Mouse (Mus musculus) kidney, postnatal 0 days (tissue): ENCODE measurements around the gene Slc27a5. TPM values are rescaled to one million over a fixed set of nuclear protein-coding genes. Genes with fewer than 3 reads are reported as not detected.

Experiments used
- ATAC-seq: fragments of 200-750 bp; cut with Nextera tagmentation; replicated peaks from 2 replicates; pipeline ENCODE4 v1.8.0; 2017; ENCODE audit warnings: low read depth, moderate number of reproducible peaks, moderate TSS enrichment, moderate library complexity; ENCODE audit not compliant: low FRiP score
- DNase-seq: peaks from one replicate; pipeline ENCODE4 v3.0.0-alpha.2; 2016; ENCODE audit warnings: low spot score
- H3K27ac ChIP-seq: fragments of 300-500 bp; sonication (generic); 2 replicates; pipeline ENCODE4 v1.5.1; 2014; ENCODE audit warnings: mild to moderate bottlenecking
- H3K27me3 ChIP-seq: fragments of 300-500 bp; sonication (generic); 2 replicates; pipeline ENCODE4 v1.6.1; 2014; ENCODE audit warnings: low read length, mixed read lengths; ENCODE audit not compliant: insufficient read depth
- H3K36me3 ChIP-seq: fragments of 300-500 bp; sonication (generic); 2 replicates; pipeline ENCODE4 v1.6.1; 2014; ENCODE audit warnings: low read length, mixed read lengths; ENCODE audit not compliant: insufficient read depth
- H3K4me1 ChIP-seq: fragments of 300-500 bp; sonication (generic); replicated peaks from 2 replicates; pipeline ENCODE4 v1.6.1; 2014; ENCODE audit warnings: antibody characterized with exemption, low read length, mixed read lengths; ENCODE audit not compliant: insufficient read depth
- H3K4me2 ChIP-seq: fragments of 300-500 bp; sonication (generic); 2 replicates; pipeline ENCODE4 v1.6.1; 2014; ENCODE audit warnings: mild to moderate bottlenecking, low read length, moderate library complexity, mixed read lengths
- H3K4me3 ChIP-seq: fragments of 300-500 bp; sonication (generic); replicated peaks from 2 replicates; pipeline ENCODE4 v1.5.1; 2014; ENCODE audit warnings: low read depth, low read length
- H3K9ac ChIP-seq: fragments of 300-500 bp; sonication (generic); 2 replicates; pipeline ENCODE4 v1.6.1; 2014; ENCODE audit warnings: low read depth, low read length
- H3K9me3 ChIP-seq: fragments of 300-500 bp; sonication (generic); replicated peaks from 2 replicates; pipeline ENCODE4 v1.6.1; 2016; ENCODE audit warnings: low read length, inconsistent platforms, mixed read lengths
- CTCF ChIP-seq: IDR thresholded peaks from 2 replicates; pipeline ENCODE4 v1.5.1; 2016; ENCODE audit warnings: antibody characterized with exemption, low read depth, mild to moderate bottlenecking, moderate library complexity
- WGBS: fragments of 180-500 bp; shearing (Covaris S2); extraction: QIAGEN DNeasy Blood & Tissue Kit; methylation state at CpG from one replicate; pipeline ENCODE4 v1.1.7; 2014; 5-methylcytosine and 5-hydroxymethylcytosine counted together
- polyA plus RNA-seq: library from polyadenylated mRNA; unstranded; fragments of >200 nt; fragmentation: Nextera tagmentation; extraction: Ambion mirVana; gene quantifications from 2 replicates; pipeline ENCODE4 v1.2.1, GENCODE M21; 2015

Slc27a5 gene
- polyA plus RNA-seq, 1 experiment from 2014 or later = 0.07 TPM

DNA sequence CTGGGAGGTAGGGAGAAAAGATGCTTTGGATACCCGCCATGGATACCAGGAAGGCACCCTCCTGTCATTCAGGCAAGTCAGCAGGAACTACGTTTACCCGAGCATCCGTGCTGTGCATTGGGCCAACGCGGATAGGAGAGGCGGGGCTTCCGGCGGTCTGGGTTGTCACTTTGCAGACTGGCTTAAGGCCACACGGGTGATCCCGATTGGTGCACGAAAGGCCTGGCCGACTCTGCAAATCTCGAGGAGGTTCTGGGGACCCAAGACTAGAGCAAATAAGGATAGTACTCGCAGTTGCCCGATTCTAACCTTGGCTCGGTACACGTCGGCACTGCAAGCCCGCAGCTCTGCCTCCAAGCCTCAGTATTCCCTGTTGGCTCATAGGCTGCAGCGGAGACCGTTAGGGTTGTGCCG lies 32.3 kb downstream of the Slc27a5 start, which contains the start of gene Zfp324:
Zfp324 (plus strand) TSS at position 161 of the 414 bp plus-strand sequence.
- Histone ChIP-seq H3K4me3 (peak within 1 kb of the TSS; percentile 92), H3K9me3 (no peaks in the 10 kb centered on the region), H3K4me2 (peak within 1 kb of the TSS; percentile 99), H3K27ac (peak within 1 kb of the TSS; percentile 87), H3K4me1 (peaks cover 17% of the 10 kb centered on the region), H3K27me3 (no peaks in the 10 kb centered on the region), H3K9ac (peak within 1 kb of the TSS; percentile 88), H3K36me3 (peaks cover 5% of the 10 kb centered on the region; the same call in 1 of the 2 replicates)
- ATAC-seq = peak; percentile 90
- no peak for TF ChIP-seq CTCF
- under 1% methylated on average over 23 of the region's 23 CpGs for WGBS
- DNase-seq = peak; percentile 90

DNA sequence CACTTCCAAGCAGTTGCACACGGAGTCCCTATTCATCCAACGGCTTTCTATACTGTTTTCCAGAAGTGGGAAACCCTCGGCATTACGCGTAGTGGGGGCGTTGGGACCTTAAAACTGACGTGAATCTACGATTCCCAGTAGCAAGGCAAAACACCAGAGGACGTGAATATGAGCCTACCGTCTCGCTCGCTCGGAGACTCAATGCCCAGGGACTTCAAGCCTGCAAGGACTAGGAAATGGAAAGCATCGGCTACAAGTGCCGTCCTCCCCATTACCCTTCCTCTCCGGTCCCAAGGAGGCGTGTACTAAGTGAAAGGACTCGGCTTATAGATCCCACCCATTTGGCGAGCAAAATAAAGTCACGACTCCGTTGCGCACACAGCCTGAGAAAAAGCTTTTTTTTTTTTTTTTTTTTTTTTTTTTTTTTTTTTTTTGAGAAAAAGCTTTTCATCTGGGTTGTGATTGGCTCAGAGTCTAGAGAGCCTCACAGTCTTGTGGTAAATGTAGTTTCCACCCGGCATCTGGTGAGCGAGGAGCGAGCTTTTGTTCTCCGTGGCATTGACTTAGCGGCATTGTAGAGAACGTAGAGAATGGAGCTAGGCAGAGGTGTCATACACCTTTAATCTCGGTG lies 36.4 kb downstream of the Slc27a5 start:
- Histone ChIP-seq H3K36me3 (no peaks in the 10 kb centered on the region), H3K9ac (peak overlapping the region; percentile 60), H3K27ac (peak overlapping the region; percentile 85), H3K4me2 (peak overlapping the region; percentile 81), H3K27me3 (no peaks in the 10 kb centered on the region), H3K4me1 (peaks cover 12% of the 10 kb centered on the region), H3K9me3 (no peaks in the 10 kb centered on the region), H3K4me3 (peak overlapping the region; percentile 53)
- ATAC-seq = peak; percentile 61
- 2% methylated on average over 29 of the region's 29 CpGs for WGBS
- peak; percentile 93 for DNase-seq
- no peak for TF ChIP-seq CTCF

DNA sequence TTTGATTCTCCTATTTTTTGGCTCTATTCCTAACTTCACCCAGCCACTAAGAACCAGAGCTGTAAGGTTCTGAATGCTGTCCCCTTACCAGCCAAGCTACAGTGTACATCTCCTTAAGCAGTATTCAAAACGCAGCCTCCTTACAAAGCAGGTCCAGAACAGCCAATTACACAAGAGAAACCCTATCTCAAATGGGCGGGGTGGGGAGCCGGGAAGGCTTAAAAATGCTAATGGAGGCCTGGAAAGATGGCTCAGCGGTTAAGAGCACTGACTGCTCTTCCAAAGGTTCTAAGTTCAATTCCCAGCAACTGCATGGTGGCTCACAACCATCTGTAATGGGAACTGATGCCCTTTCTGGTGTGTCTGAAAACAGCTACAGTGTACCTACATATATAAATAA lies 38.3 kb downstream of the Slc27a5 start:
- ATAC-seq = no peak
- TF ChIP-seq CTCF = no peak
- no peak for DNase-seq
- H3K9ac ChIP-seq = no peak overlapping the region
- H3K27me3 ChIP-seq = no peaks in the 10 kb centered on the region
- 25% methylated on average over 4 of the region's 4 CpGs for WGBS
- H3K4me1 ChIP-seq = peaks cover 4% of the 10 kb centered on the region
- H3K27ac ChIP-seq = no peak overlapping the region
- H3K36me3 ChIP-seq = no peaks in the 10 kb centered on the region
- H3K4me3 ChIP-seq = no peak overlapping the region
- H3K4me2 ChIP-seq = no peak overlapping the region
- H3K9me3 ChIP-seq = no peaks in the 10 kb centered on the region

DNA sequence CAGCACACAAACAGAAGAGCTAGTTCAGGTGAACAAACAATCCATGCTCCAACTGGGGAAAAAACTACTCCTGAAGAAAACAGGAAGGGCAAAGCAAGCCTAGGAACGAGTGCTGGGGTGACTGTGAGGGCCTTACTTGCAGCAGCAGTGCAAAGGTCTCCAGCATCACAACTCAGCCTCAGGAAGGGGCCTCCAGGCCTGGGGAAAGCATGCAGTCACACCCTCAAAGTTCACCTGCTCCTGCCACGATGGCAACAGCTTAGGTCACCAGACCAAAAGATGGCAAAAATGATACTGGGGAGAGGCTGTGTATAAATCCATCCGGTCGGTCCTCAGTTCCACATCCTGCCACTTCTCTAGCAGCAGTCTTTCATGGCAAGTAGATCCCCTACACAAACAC lies 39.0 kb downstream of the Slc27a5 start:
- Histone ChIP-seq H3K36me3 (no peaks in the 10 kb centered on the region), H3K9me3 (no peaks in the 10 kb centered on the region), H3K27me3 (no peaks in the 10 kb centered on the region), H3K4me3 (no peak overlapping the region), H3K9ac (no peak overlapping the region), H3K4me1 (peaks cover 4% of the 10 kb centered on the region; the same call in 1 of the 2 replicates), H3K4me2 (no peak overlapping the region), H3K27ac (no peak overlapping the region)
- DNase-seq (no peak), ATAC-seq (no peak)
- TF ChIP-seq CTCF = no peak
- WGBS = 74% methylated on average over 4 of the region's 4 CpGs

DNA sequence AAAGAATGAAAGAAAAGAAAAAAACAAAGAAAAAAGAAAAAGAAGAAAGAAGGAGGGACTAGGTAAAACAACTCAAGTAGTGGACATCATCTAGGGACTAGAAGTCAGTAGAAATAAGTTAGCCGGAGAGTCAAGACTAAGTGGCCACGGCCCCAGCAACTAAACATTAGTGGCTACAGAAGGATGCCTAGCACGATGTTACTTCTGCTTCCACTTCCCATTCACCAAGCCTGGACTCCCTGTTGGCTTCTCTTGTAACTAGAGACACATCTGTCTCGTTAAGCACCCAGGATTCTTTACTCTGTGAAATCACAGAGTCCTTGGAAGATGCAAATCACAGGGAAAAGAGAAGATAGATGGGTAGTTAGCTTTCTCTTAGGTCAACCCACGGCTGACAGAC lies 40.5 kb downstream of the Slc27a5 start:
- H3K9me3 ChIP-seq = no peaks in the 10 kb centered on the region
- no peak for DNase-seq
- no peak overlapping the region for H3K9ac ChIP-seq
- peaks cover 4% of the 10 kb centered on the region; the same call in 1 of the 2 replicates for H3K4me1 ChIP-seq
- no peak for TF ChIP-seq CTCF
- ATAC-seq = no peak
- H3K27me3 ChIP-seq = no peaks in the 10 kb centered on the region
- H3K4me2 ChIP-seq = no peak overlapping the region
- H3K27ac ChIP-seq = no peak overlapping the region
- 66% methylated on average over 5 of the region's 5 CpGs for WGBS
- H3K36me3 ChIP-seq = no peaks in the 10 kb centered on the region
- H3K4me3 ChIP-seq = no peak overlapping the region

DNA sequence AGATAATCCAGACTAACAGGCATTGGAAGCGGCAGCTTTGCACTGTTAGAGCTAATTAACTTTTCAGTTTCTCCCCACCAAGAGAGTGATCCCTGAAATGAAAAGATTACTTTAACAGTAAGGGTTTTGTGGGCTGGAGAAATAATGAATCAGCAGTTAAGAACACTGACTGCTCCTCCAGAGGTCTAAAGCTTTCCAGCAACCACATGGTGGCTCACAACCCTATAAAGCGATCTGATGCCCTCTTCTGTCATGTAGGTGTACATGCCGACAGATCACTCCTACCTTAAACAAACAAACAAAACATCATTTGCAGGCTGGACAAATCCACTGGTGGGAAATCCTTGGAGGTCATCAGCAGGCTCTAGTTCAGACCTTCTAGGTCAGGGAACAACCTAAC lies 43.1 kb downstream of the Slc27a5 start:
- Histone ChIP-seq H3K4me3 (no peak overlapping the region), H3K4me1 (no peaks in the 10 kb centered on the region), H3K27ac (no peak overlapping the region), H3K27me3 (no peaks in the 10 kb centered on the region), H3K4me2 (no peak overlapping the region), H3K9me3 (no peaks in the 10 kb centered on the region), H3K9ac (no peak overlapping the region), H3K36me3 (no peaks in the 10 kb centered on the region)
- WGBS = 43% methylated on average over 3 of the region's 3 CpGs
- no peak; the same call in 1 of the 2 replicates for ATAC-seq
- peak; percentile 47 for TF ChIP-seq CTCF
- peak; percentile 14 for DNase-seq
